In the genomic region with DNA sequence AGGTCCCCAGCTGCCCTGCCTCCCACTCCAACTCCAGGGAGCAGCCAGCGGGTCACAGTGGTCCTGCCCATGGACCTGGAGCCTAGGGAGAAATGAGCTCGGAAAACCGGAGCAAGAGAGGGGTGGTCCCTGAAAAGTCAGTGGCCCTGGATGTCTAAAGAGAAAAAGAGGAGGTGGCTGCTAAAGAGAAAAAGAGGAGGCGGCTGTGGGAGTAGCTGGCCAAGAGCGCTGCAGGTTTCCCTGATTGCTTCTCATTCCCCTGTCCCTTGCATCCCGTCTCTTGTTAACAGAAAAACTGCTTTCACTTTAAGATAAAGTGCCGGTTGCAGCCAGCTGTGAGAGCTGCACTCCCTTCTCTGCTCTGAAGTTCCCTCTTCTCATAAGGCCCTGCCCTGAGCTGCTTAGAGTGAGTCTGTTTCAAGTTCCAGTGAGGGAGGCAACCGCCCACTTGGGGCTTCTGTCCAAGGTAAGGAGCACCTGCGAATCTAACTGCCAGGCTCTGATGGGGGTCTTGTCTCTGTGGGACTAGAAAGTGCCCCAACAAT, we compare ENCODE assay signal across 19 mouse cellular contexts. TPM values are rescaled to one million over a fixed set of nuclear protein-coding genes. Genes with fewer than 3 reads are reported as not detected.
DNase-seq lines count a peak whose midpoint lies in the region; ATAC-seq and TF ChIP-seq lines count a peak whose summit lies in the region.
"Not testable (repeated sequence)": the region's sequence is repeated elsewhere in the genome, so short reads cannot be mapped to it uniquely, and the experiment has no call there.
"Had no signal": no experiment of that assay in that cellular context is flagged by ENCODE, and none has a peak within 500 bp of the region (broad histone marks: within the 10 kb centered on the region; RNA-seq: fewer than 3 reads in every experiment).

No protein-coding gene starts in this region.

- H3K27me3 ChIP-seq in heart, embryonic 16.5 days (ENCODE audit: control insufficient read depth, insufficient read depth, low read length); kidney, embryonic 15.5 days; liver, embryonic 13.5 days; lung, embryonic 15.5 days: not testable (repeated sequence)

- 0 out of 2 replicates have a peak, but pooled peaks have one; percentile 60 for ATAC-seq in heart, embryonic 16.5 days (replicated peaks; ENCODE audit: extremely low read depth, insufficient read depth, low FRiP score)
- not testable (repeated sequence) for ATAC-seq in kidney, embryonic 15.5 days (replicated peaks; ENCODE audit: low FRiP score); liver, embryonic 13.5 days (ENCODE audit: low read depth); lung, embryonic 15.5 days (ENCODE audit: borderline replicate concordance, extremely low read depth, low FRiP score, low TSS enrichment)

- not testable (repeated sequence) for H3K9me3 ChIP-seq in heart, embryonic 16.5 days (replicated peaks; ENCODE audit: control insufficient read depth, low read length); kidney, embryonic 15.5 days (replicated peaks); liver, embryonic 13.5 days (replicated peaks); lung, embryonic 15.5 days

- not testable (repeated sequence) for H3K27ac ChIP-seq in gastrocnemius, adult 2 months; lung, embryonic 15.5 days
- H3K27ac ChIP-seq in heart, embryonic 16.5 days (ENCODE audit: low read length): peak overlapping the region; percentile 54; the same call in 1 of the 2 replicates
- peak overlapping the region; percentile 67 for H3K27ac ChIP-seq in kidney, embryonic 15.5 days
- H3K27ac ChIP-seq in liver, embryonic 13.5 days: peak overlapping the region; percentile 64

- TF ChIP-seq CTCF in gastrocnemius, adult 2 months (IDR thresholded peaks at IDR 0.05): not testable (repeated sequence)

- H3K36me3 ChIP-seq in heart, embryonic 16.5 days (ENCODE audit: control insufficient read depth, insufficient read depth); kidney, embryonic 15.5 days; lung, embryonic 15.5 days: not testable (repeated sequence)
- peaks cover 48% of the 10 kb centered on the region for H3K36me3 ChIP-seq in liver, embryonic 13.5 days

- intact Hi-C loops in gastrocnemius, adult 2 months (cut with DNase I): not testable (repeated sequence)

- H3K4me1 ChIP-seq in heart, embryonic 16.5 days (ENCODE audit: control insufficient read depth, insufficient read depth, low read length); kidney, embryonic 15.5 days; lung, embryonic 15.5 days: not testable (repeated sequence)
- H3K4me1 ChIP-seq in liver, embryonic 13.5 days (replicated peaks): peaks cover 36% of the 10 kb centered on the region

- H3K4me2 ChIP-seq in heart, embryonic 16.5 days (ENCODE audit: low read depth, low read length): peak overlapping the region; percentile 42; the same call in 1 of the 2 replicates
- peak overlapping the region; percentile 44 for H3K4me2 ChIP-seq in kidney, embryonic 15.5 days
- H3K4me2 ChIP-seq in liver, embryonic 13.5 days: peak overlapping the region; percentile 42
- peak overlapping the region; percentile 13; the same call in 1 of the 2 replicates for H3K4me2 ChIP-seq in lung, embryonic 15.5 days

- 29% methylated on average over 9 of the region's 9 CpGs for WGBS in heart, embryonic 16.5 days
- WGBS in kidney, embryonic 15.5 days: 12% methylated on average over 9 of the region's 9 CpGs
- 25% methylated on average over 9 of the region's 9 CpGs for WGBS in liver, embryonic 13.5 days (ENCODE audit: insufficient replicate concordance)
- 21% methylated on average over 9 of the region's 9 CpGs for WGBS in lung, embryonic 15.5 days

- H3K4me3 ChIP-seq in gastrocnemius, adult 2 months: peak overlapping the region; percentile 26
- H3K4me3 ChIP-seq in heart, embryonic 16.5 days (ENCODE audit: low read length); liver, embryonic 13.5 days (replicated peaks); lung, embryonic 15.5 days: not testable (repeated sequence)
- H3K4me3 ChIP-seq in kidney, embryonic 15.5 days (replicated peaks): 0 out of 2 replicates have a peak overlapping the region, but pooled peaks have one; percentile 6

- not testable (repeated sequence) for DNase-seq in gastrocnemius, adult 2 months; liver, embryonic 13.5 days
- peak; percentile 64 for DNase-seq in naive thymus-derived CD4-positive, alpha-beta T cell, adult 2 months (ENCODE audit: low read depth)
- DNase-seq in testis, postnatal 14 days (ENCODE audit: low spot score): peak; percentile 21
- peak; percentile 70 for DNase-seq in thymus, postnatal 4 days

- not testable (repeated sequence) for H3K9ac ChIP-seq in heart, embryonic 16.5 days (ENCODE audit: low read length); kidney, embryonic 15.5 days; lung, embryonic 15.5 days
- H3K9ac ChIP-seq in liver, embryonic 13.5 days: peak overlapping the region; percentile 41; the same call in 1 of the 2 replicates

RNA-seq across cellular contexts. Expression of gene Neu3, which starts 10.0 kb away (rescaled TPM):
- 1 to 10 TPM; 2.1 to 3.4 TPM for total RNA-seq in gastrocnemius, adult 2 months (2021)
- polyA plus RNA-seq in heart, embryonic 16.5 days (2015; fragmentation: Nextera tagmentation; extraction: Ambion mirVana): 4.7 and 5.2 TPM in 2 replicates
- polyA plus RNA-seq in kidney, embryonic 15.5 days (2015; fragmentation: Nextera tagmentation; extraction: Ambion mirVana): 3.0 and 3.1 TPM in 2 replicates
- polyA plus RNA-seq in liver, embryonic 13.5 days (2015; fragmentation: Nextera tagmentation; extraction: Ambion mirVana): 4.2 and 4.8 TPM in 2 replicates
- 5.0 and 5.3 TPM in 2 replicates for polyA plus RNA-seq in lung, embryonic 15.5 days (2015; fragmentation: Nextera tagmentation; extraction: Ambion mirVana)

RNA-seq across cellular contexts. Expression of gene Xrra1, which starts 40.7 kb away (rescaled TPM):
- under 1 TPM; 0.11 to 0.59 TPM for total RNA-seq in gastrocnemius, adult 2 months (2021)
- polyA plus RNA-seq in heart, embryonic 16.5 days (2015; fragmentation: Nextera tagmentation; extraction: Ambion mirVana): 0.12 and 0.46 TPM in 2 replicates
- 0.21 and 0.42 TPM in 2 replicates for polyA plus RNA-seq in kidney, embryonic 15.5 days (2015; fragmentation: Nextera tagmentation; extraction: Ambion mirVana)
- polyA plus RNA-seq in liver, embryonic 13.5 days (2015; fragmentation: Nextera tagmentation; extraction: Ambion mirVana): not detected in 2 replicates
- polyA plus RNA-seq in lung, embryonic 15.5 days (2015; fragmentation: Nextera tagmentation; extraction: Ambion mirVana): 0.26 and 0.36 TPM in 2 replicates
- total RNA-seq: hematopoietic stem cell, adult 5-6 weeks had no signal

RNA-seq across cellular contexts. Expression of gene Spcs2, which starts 45.0 kb away (rescaled TPM):
- total RNA-seq in gastrocnemius, adult 2 months (2021): 10 to 100 TPM; 76.7 to 79.4 TPM
- polyA plus RNA-seq in heart, embryonic 16.5 days (2015; fragmentation: Nextera tagmentation; extraction: Ambion mirVana): 180 and 224 TPM in 2 replicates
- polyA plus RNA-seq in kidney, embryonic 15.5 days (2015; fragmentation: Nextera tagmentation; extraction: Ambion mirVana): 384 and 410 TPM in 2 replicates
- 216 and 254 TPM in 2 replicates for polyA plus RNA-seq in liver, embryonic 13.5 days (2015; fragmentation: Nextera tagmentation; extraction: Ambion mirVana)
- polyA plus RNA-seq in lung, embryonic 15.5 days (2015; fragmentation: Nextera tagmentation; extraction: Ambion mirVana): 400 and 403 TPM in 2 replicates

RNA-seq across cellular contexts. Expression of gene Olfr521, which starts 54.9 kb away (rescaled TPM):
- total RNA-seq in gastrocnemius, adult 2 months (2021): not detected
- polyA plus RNA-seq in heart, embryonic 16.5 days (2015; fragmentation: Nextera tagmentation; extraction: Ambion mirVana): not detected in 2 replicates
- polyA plus RNA-seq in kidney, embryonic 15.5 days (2015; fragmentation: Nextera tagmentation; extraction: Ambion mirVana): not detected in 2 replicates
- not detected in 2 replicates for polyA plus RNA-seq in liver, embryonic 13.5 days (2015; fragmentation: Nextera tagmentation; extraction: Ambion mirVana)
- not detected in 2 replicates for polyA plus RNA-seq in lung, embryonic 15.5 days (2015; fragmentation: Nextera tagmentation; extraction: Ambion mirVana)
- total RNA-seq: adrenal gland, postnatal 10 days; gastrocnemius, postnatal 10 days; hematopoietic stem cell, adult 5-6 weeks; hindbrain, postnatal 0 days; left cerebral cortex, adult 2 months had no signal
- polyA plus RNA-seq: brain, embryonic 14.5 days; forebrain, embryonic 11.5 days; hindbrain, postnatal 0 days; limb, embryonic 10.5 days; midbrain, embryonic 12.5 days; neural tube, embryonic 14.5 days; urinary bladder, adult 2 months had no signal
